ENCODE assay signal across 8 mouse cellular contexts in the genomic region with DNA sequence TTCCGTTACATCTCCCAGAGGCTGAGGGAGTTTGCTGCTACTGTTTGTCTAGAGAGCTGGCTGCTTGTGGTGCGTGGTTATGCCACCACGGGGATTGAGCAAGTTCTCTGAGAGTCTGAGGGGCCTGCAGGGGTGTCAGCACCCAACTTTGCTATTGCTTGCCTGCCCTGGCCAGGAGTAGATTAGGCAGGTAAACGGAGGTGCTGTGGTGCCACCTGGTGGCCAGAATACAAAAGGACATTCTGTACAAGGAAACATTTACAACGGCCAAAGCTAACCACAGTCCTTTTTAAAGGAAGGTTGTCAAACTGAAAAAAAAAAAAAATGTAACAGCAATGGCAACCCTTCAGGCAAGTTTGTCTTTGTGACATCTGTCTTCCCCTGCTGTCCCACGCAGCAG.
DNase-seq lines count a peak whose midpoint lies in the region; ATAC-seq and TF ChIP-seq lines count a peak whose summit lies in the region.

No protein-coding gene starts in this region.

- H3K9me3 ChIP-seq in heart, embryonic 11.5 days (replicated peaks; ENCODE audit: control insufficient read depth, low read length): no peaks in the 10 kb centered on the region
- H3K9me3 ChIP-seq in kidney, embryonic 16.5 days (ENCODE audit: low read length): no peaks in the 10 kb centered on the region
- no peaks in the 10 kb centered on the region for H3K9me3 ChIP-seq in liver, embryonic 12.5 days (replicated peaks)
- no peaks in the 10 kb centered on the region for H3K9me3 ChIP-seq in stomach, embryonic 15.5 days

- peak; percentile 82 for DNase-seq in CD4-positive helper T cell, adult 2 months (ENCODE audit: low read depth, low spot score)
- DNase-seq in neural tube, embryonic 10.5 days (ENCODE audit: extremely low spot score, low spot score): peak; percentile 84

- H3K4me2 ChIP-seq in heart, embryonic 11.5 days: peak overlapping the region; percentile 12
- no peak overlapping the region for H3K4me2 ChIP-seq in kidney, embryonic 16.5 days (replicated peaks; ENCODE audit: low read depth, low read length)
- H3K4me2 ChIP-seq in liver, embryonic 12.5 days: no peak overlapping the region
- no peak overlapping the region for H3K4me2 ChIP-seq in stomach, embryonic 15.5 days

- H3K27me3 ChIP-seq in heart, embryonic 11.5 days (ENCODE audit: control insufficient read depth, insufficient read depth, low read length): no peaks in the 10 kb centered on the region
- H3K27me3 ChIP-seq in kidney, embryonic 16.5 days (ENCODE audit: insufficient read depth, low read length): no peaks in the 10 kb centered on the region
- 0 out of 2 replicates have a peak, but pooled peaks cover 6% of the 10 kb centered on the region for H3K27me3 ChIP-seq in liver, embryonic 12.5 days (replicated peaks)
- no peaks in the 10 kb centered on the region for H3K27me3 ChIP-seq in stomach, embryonic 15.5 days (replicated peaks)

- TF ChIP-seq POLR2A in bone marrow macrophage, adult 2 months (IDR thresholded peaks at IDR 0.05; ENCODE audit: borderline replicate concordance, low read depth, low read length): no peak
- TF ChIP-seq POLR2A in embryonic fibroblast, embryonic 13.5 days (IDR thresholded peaks at IDR 0.05; ENCODE audit: low read depth, low read length): no peak

- H3K9ac ChIP-seq in heart, embryonic 11.5 days (ENCODE audit: low read depth, low read length): no peak overlapping the region
- no peak overlapping the region for H3K9ac ChIP-seq in kidney, embryonic 16.5 days (replicated peaks; ENCODE audit: low read length)
- H3K9ac ChIP-seq in liver, embryonic 12.5 days: no peak overlapping the region
- no peak overlapping the region for H3K9ac ChIP-seq in stomach, embryonic 15.5 days

- peak; percentile 33; the same call in 1 of the 2 replicates for ATAC-seq in heart, embryonic 11.5 days (replicated peaks; ENCODE audit: insufficient number of reproducible peaks, low FRiP score, low TSS enrichment)
- peak; percentile 65 for ATAC-seq in kidney, embryonic 16.5 days (ENCODE audit: low FRiP score, low TSS enrichment)
- ATAC-seq in liver, embryonic 12.5 days: peak; percentile 53; the same call in 1 of the 2 replicates
- peak; percentile 73 for ATAC-seq in stomach, embryonic 15.5 days (ENCODE audit: insufficient read depth, low FRiP score, low read depth)

- WGBS in heart, embryonic 11.5 days (ENCODE audit: insufficient replicate concordance): 10% methylated on average over 6 of the region's 6 CpGs
- 16% methylated on average over 6 of the region's 6 CpGs for whole genome bisulfite sequencing in kidney, embryonic 16.5 days
- 11% methylated on average over 6 of the region's 6 CpGs for WGBS in liver, embryonic 12.5 days (ENCODE audit: insufficient replicate concordance)
- 8% methylated on average over 6 of the region's 6 CpGs for WGBS in stomach, embryonic 15.5 days

- H3K36me3 ChIP-seq in heart, embryonic 11.5 days (ENCODE audit: control insufficient read depth, insufficient read depth, low read length): no peaks in the 10 kb centered on the region
- no peaks in the 10 kb centered on the region for H3K36me3 ChIP-seq in kidney, embryonic 16.5 days (ENCODE audit: insufficient read depth, low read length)
- H3K36me3 ChIP-seq in liver, embryonic 12.5 days: no peaks in the 10 kb centered on the region
- no peaks in the 10 kb centered on the region for H3K36me3 ChIP-seq in stomach, embryonic 15.5 days

- TF ChIP-seq CTCF in bone marrow macrophage, adult 2 months (IDR thresholded peaks at IDR 0.05; ENCODE audit: low read depth, low read length): peak; percentile 81
- TF ChIP-seq CTCF in embryonic fibroblast, embryonic 13.5 days (IDR thresholded peaks at IDR 0.05; ENCODE audit: borderline replicate concordance, insufficient read depth, low read length): peak; percentile 83; the same call in 1 of the 2 replicates

- H3K27ac ChIP-seq in bone marrow macrophage, adult 2 months (ENCODE audit: insufficient read depth, low read depth, low read length): no peak overlapping the region
- no peak overlapping the region for H3K27ac ChIP-seq in embryonic fibroblast, embryonic 13.5 days (ENCODE audit: insufficient read depth, low read length)
- no peak overlapping the region for H3K27ac ChIP-seq in heart, embryonic 11.5 days (ENCODE audit: low read depth, low read length)
- no peak overlapping the region for H3K27ac ChIP-seq in kidney, embryonic 16.5 days (ENCODE audit: low read length)
- H3K27ac ChIP-seq in liver, embryonic 12.5 days: no peak overlapping the region
- H3K27ac ChIP-seq in stomach, embryonic 15.5 days: no peak overlapping the region

- H3K4me3 ChIP-seq in bone marrow macrophage, adult 2 months (ENCODE audit: insufficient read depth, low read length): no peak overlapping the region
- no peak overlapping the region for H3K4me3 ChIP-seq in embryonic fibroblast, embryonic 13.5 days (ENCODE audit: insufficient read depth, low read length)
- H3K4me3 ChIP-seq in heart, embryonic 11.5 days (ENCODE audit: low read depth, low read length): no peak overlapping the region
- H3K4me3 ChIP-seq in kidney, embryonic 16.5 days (ENCODE audit: low read length): no peak overlapping the region
- H3K4me3 ChIP-seq in liver, embryonic 12.5 days: no peak overlapping the region
- H3K4me3 ChIP-seq in stomach, embryonic 15.5 days (replicated peaks): no peak overlapping the region

- peaks cover 9% of the 10 kb centered on the region for H3K4me1 ChIP-seq in bone marrow macrophage, adult 2 months (ENCODE audit: control insufficient read depth, insufficient read depth, low read length)
- H3K4me1 ChIP-seq in embryonic fibroblast, embryonic 13.5 days (ENCODE audit: control insufficient read depth, insufficient read depth, low read length): no peaks in the 10 kb centered on the region
- peaks cover 9% of the 10 kb centered on the region; the same call in 1 of the 2 replicates for H3K4me1 ChIP-seq in heart, embryonic 11.5 days (ENCODE audit: control insufficient read depth, insufficient read depth, low read length)
- peaks cover 6% of the 10 kb centered on the region for H3K4me1 ChIP-seq in kidney, embryonic 16.5 days (ENCODE audit: insufficient read depth, low read length)
- H3K4me1 ChIP-seq in liver, embryonic 12.5 days: peaks cover 23% of the 10 kb centered on the region
- 0 out of 2 replicates have a peak, but pooled peaks cover 7% of the 10 kb centered on the region for H3K4me1 ChIP-seq in stomach, embryonic 15.5 days
